Mouse (Mus musculus): ENCODE measurements around the gene Susd1. TPM values are rescaled to one million over a fixed set of nuclear protein-coding genes. Genes with fewer than 3 reads are reported as not detected.

The Susd1 gene
- polyA plus RNA-seq, 1 experiment: 21.3 TPM

- H3K4me1 ChIP-seq (ENCODE audit: control insufficient read depth, insufficient read depth, low read length): peaks cover under 1% of the 10 kb centered on the region; the same call in 1 of the 2 replicates
- H3K27ac ChIP-seq (ENCODE audit: control insufficient read depth, insufficient read depth, low read depth, low read length, poor library complexity): no peak overlapping the region
- H3K4me3 ChIP-seq (replicated peaks; ENCODE audit: control insufficient read depth, low read depth, low read length): no peak overlapping the region
- TF ChIP-seq POLR2A (IDR thresholded peaks at IDR 0.05; ENCODE audit: borderline replicate concordance, control insufficient read depth, low read depth, low read length): no peak
- TF ChIP-seq CTCF (IDR thresholded peaks at IDR 0.05; ENCODE audit: control insufficient read depth, insufficient read depth, low read length): no peak
- WGBS: 92% methylated on average over 6 of the region's 6 CpGs
Measured at GRCm38 (mm10) chr4:59326031-59326760, 112.2 kb downstream of the Susd1 start.

GRCm38 (mm10) chr4:59324317-59324716 is 114.1 kb downstream of the Susd1 start:
- H3K4me3 ChIP-seq (replicated peaks; ENCODE audit: control insufficient read depth, low read depth, low read length): no peak overlapping the region
- TF ChIP-seq POLR2A (IDR thresholded peaks at IDR 0.05; ENCODE audit: borderline replicate concordance, control insufficient read depth, low read depth, low read length) (no peak), CTCF (IDR thresholded peaks at IDR 0.05; ENCODE audit: control insufficient read depth, insufficient read depth, low read length) (no peak)
- no peak overlapping the region for H3K27ac ChIP-seq (ENCODE audit: control insufficient read depth, insufficient read depth, low read depth, low read length, poor library complexity)
- 64% methylated on average over 5 of the region's 5 CpGs for WGBS
- no peaks in the 10 kb centered on the region; the same call in 1 of the 2 replicates for H3K4me1 ChIP-seq (ENCODE audit: control insufficient read depth, insufficient read depth, low read length)

- Histone ChIP-seq H3K4me1 (ENCODE audit: control insufficient read depth, insufficient read depth, low read length) (no peaks in the 10 kb centered on the region; the same call in 1 of the 2 replicates), H3K4me3 (replicated peaks; ENCODE audit: control insufficient read depth, low read depth, low read length) (no peak overlapping the region), H3K27ac (ENCODE audit: control insufficient read depth, insufficient read depth, low read depth, low read length, poor library complexity) (no peak overlapping the region)
- WGBS: 69% methylated on average over 7 of the region's 7 CpGs
- TF ChIP-seq POLR2A (IDR thresholded peaks at IDR 0.05; ENCODE audit: borderline replicate concordance, control insufficient read depth, low read depth, low read length) (no peak), CTCF (IDR thresholded peaks at IDR 0.05; ENCODE audit: control insufficient read depth, insufficient read depth, low read length) (no peak)
Measured at GRCm38 (mm10) chr4:59323231-59323651, 115.2 kb downstream of the Susd1 start.

GRCm38 (mm10) chr4:59322733-59323132 is 115.7 kb downstream of the Susd1 start:
- no peaks in the 10 kb centered on the region; the same call in 1 of the 2 replicates for H3K4me1 ChIP-seq (ENCODE audit: control insufficient read depth, insufficient read depth, low read length)
- 85% methylated on average over 3 of the region's 3 CpGs for WGBS
- H3K27ac ChIP-seq (ENCODE audit: control insufficient read depth, insufficient read depth, low read depth, low read length, poor library complexity): no peak overlapping the region
- no peak for TF ChIP-seq CTCF (IDR thresholded peaks at IDR 0.05; ENCODE audit: control insufficient read depth, insufficient read depth, low read length)
- no peak for TF ChIP-seq POLR2A (IDR thresholded peaks at IDR 0.05; ENCODE audit: borderline replicate concordance, control insufficient read depth, low read depth, low read length)
- no peak overlapping the region for H3K4me3 ChIP-seq (replicated peaks; ENCODE audit: control insufficient read depth, low read depth, low read length)

GRCm38 (mm10) chr4:59322056-59322455 is 116.4 kb downstream of the Susd1 start:
- 88% methylated on average over 6 of the region's 6 CpGs for WGBS
- no peak overlapping the region for H3K27ac ChIP-seq (ENCODE audit: control insufficient read depth, insufficient read depth, low read depth, low read length, poor library complexity)

GRCm38 (mm10) chr4:59321181-59322008 is 117.0 kb downstream of the Susd1 start:
- no peak overlapping the region for H3K27ac ChIP-seq (ENCODE audit: control insufficient read depth, insufficient read depth, low read depth, low read length, poor library complexity)
- H3K4me1 ChIP-seq (ENCODE audit: control insufficient read depth, insufficient read depth, low read length): no peaks in the 10 kb centered on the region; the same call in 1 of the 2 replicates
- no peak overlapping the region for H3K4me3 ChIP-seq (replicated peaks; ENCODE audit: control insufficient read depth, low read depth, low read length)
- 92% methylated on average over 12 of the region's 12 CpGs for WGBS
- TF ChIP-seq POLR2A (IDR thresholded peaks at IDR 0.05; ENCODE audit: borderline replicate concordance, control insufficient read depth, low read depth, low read length) (no peak), CTCF (IDR thresholded peaks at IDR 0.05; ENCODE audit: control insufficient read depth, insufficient read depth, low read length) (no peak)

More at GRCm38 (mm10) chr4:59322056-59322455, 116.4 kb downstream of the Susd1 start:
- Histone ChIP-seq H3K4me3 (replicated peaks; ENCODE audit: control insufficient read depth, low read depth, low read length) (no peak overlapping the region), H3K4me1 (ENCODE audit: control insufficient read depth, insufficient read depth, low read length) (no peaks in the 10 kb centered on the region; the same call in 1 of the 2 replicates)
- TF ChIP-seq POLR2A (IDR thresholded peaks at IDR 0.05; ENCODE audit: borderline replicate concordance, control insufficient read depth, low read depth, low read length): no peak
- no peak for TF ChIP-seq CTCF (IDR thresholded peaks at IDR 0.05; ENCODE audit: control insufficient read depth, insufficient read depth, low read length)

- Histone ChIP-seq H3K4me1 (ENCODE audit: control insufficient read depth, insufficient read depth, low read length) (no peaks in the 10 kb centered on the region; the same call in 1 of the 2 replicates), H3K4me3 (replicated peaks; ENCODE audit: control insufficient read depth, low read depth, low read length) (no peak overlapping the region), H3K27ac (ENCODE audit: control insufficient read depth, insufficient read depth, low read depth, low read length, poor library complexity) (no peak overlapping the region)
- WGBS: 58% methylated on average over 9 of the region's 9 CpGs
- TF ChIP-seq POLR2A (IDR thresholded peaks at IDR 0.05; ENCODE audit: borderline replicate concordance, control insufficient read depth, low read depth, low read length) (no peak), CTCF (IDR thresholded peaks at IDR 0.05; ENCODE audit: control insufficient read depth, insufficient read depth, low read length) (no peak)
Measured at GRCm38 (mm10) chr4:59319136-59319941, 119.1 kb downstream of the Susd1 start.
